Mouse (Mus musculus) lung, embryonic 14.5 days (tissue): ENCODE data around the gene Eno1. TPM values are rescaled to one million over a fixed set of nuclear protein-coding genes. Genes with fewer than 3 reads are reported as not detected.
"Not testable (repeated sequence)": the region's sequence is repeated elsewhere in the genome, so short reads cannot be mapped to it uniquely, and the experiment has no call there.

ENCODE experiments used
- ATAC-seq: fragments of 200-750 bp; cut with Nextera tagmentation; 2 replicates; pipeline ENCODE4 v1.8.0; 2017; ENCODE audit warnings: mild to moderate bottlenecking, moderate TSS enrichment, moderate library complexity; ENCODE audit not compliant: insufficient read depth
- DNase-seq: peaks from one replicate; pipeline ENCODE4 v3.0.0-alpha.2; 2015
- H3K27ac ChIP-seq: fragments of 300-500 bp; sonication (generic); 2 replicates; pipeline ENCODE4 v1.5.1; 2014; ENCODE audit warnings: low read depth, mild to moderate bottlenecking, moderate library complexity
- H3K27me3 ChIP-seq: fragments of 300-500 bp; sonication (generic); 2 replicates; pipeline ENCODE4 v1.6.1; 2014; ENCODE audit warnings: low read length, control low read depth; ENCODE audit not compliant: insufficient read depth
- H3K36me3 ChIP-seq: fragments of 300-500 bp; sonication (generic); 2 replicates; pipeline ENCODE4 v1.6.1; 2014; ENCODE audit warnings: control low read depth; ENCODE audit not compliant: insufficient read depth
- H3K4me1 ChIP-seq: fragments of 300-500 bp; sonication (generic); 2 replicates; pipeline ENCODE4 v1.6.1; 2014; ENCODE audit warnings: antibody characterized with exemption, control low read depth; ENCODE audit not compliant: insufficient read depth
- H3K4me2 ChIP-seq: fragments of 300-500 bp; sonication (generic); 2 replicates; pipeline ENCODE4 v1.6.1; 2014; ENCODE audit warnings: mild to moderate bottlenecking
- H3K4me3 ChIP-seq: fragments of 300-500 bp; sonication (generic); 2 replicates; pipeline ENCODE4 v1.5.1; 2014; ENCODE audit warnings: low read depth, low read length
- H3K9ac ChIP-seq: fragments of 300-500 bp; sonication (generic); 2 replicates; pipeline ENCODE4 v1.6.1; 2014
- H3K9me3 ChIP-seq: fragments of 300-500 bp; sonication (generic); 2 replicates; pipeline ENCODE4 v1.6.1; 2016; ENCODE audit warnings: low read depth, low read length, control low read depth
- CTCF ChIP-seq: IDR thresholded peaks from 2 replicates; pipeline ENCODE4 v1.5.1; 2016; ENCODE audit warnings: antibody characterized with exemption, low read depth
- WGBS: fragments of 180-500 bp; shearing (Covaris S2); extraction: QIAGEN DNeasy Blood & Tissue Kit; methylation state at CpG from one replicate; pipeline ENCODE4 v1.1.7; 2014; 5-methylcytosine and 5-hydroxymethylcytosine counted together
- polyA plus RNA-seq: library from polyadenylated mRNA; unstranded; fragments of >200 nt; fragmentation: Nextera tagmentation; extraction: Ambion mirVana; gene quantifications from 2 replicates; pipeline ENCODE4 v1.2.1, GENCODE M21; 2014

Eno1 gene
- polyA plus RNA-seq, 1 experiment from 2014 or later, result 1,952 TPM

DNA sequence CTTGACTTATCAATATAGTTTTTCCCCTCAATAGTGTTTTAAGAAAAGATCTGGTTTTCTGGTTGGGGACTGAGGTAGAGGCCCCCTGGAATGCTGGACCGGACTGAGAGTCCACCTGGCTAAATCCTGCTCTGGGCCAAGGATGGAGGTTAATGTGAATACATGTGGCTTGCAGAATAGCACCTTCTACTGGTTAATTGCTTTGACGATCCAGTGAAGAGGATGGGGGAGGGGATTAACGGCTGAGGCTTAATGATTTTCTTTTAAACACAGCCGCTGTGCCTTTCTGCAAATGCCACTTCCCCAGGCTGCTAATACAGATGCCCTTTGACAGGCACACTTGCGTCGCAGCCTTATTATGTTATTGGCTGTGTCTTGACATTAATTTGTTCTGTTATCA, 47.5 kb downstream of the Eno1 start:
- H3K36me3 ChIP-seq, result no peaks in the 10 kb centered on the region
- no peak overlapping the region for H3K4me3 ChIP-seq
- no peaks in the 10 kb centered on the region for H3K27me3 ChIP-seq
- no peak overlapping the region for H3K9ac ChIP-seq
- H3K4me2 ChIP-seq, result peak overlapping the region; percentile 79
- DNase-seq, result peak; percentile 58
- no peaks in the 10 kb centered on the region for H3K9me3 ChIP-seq
- 0 out of 2 replicates have a peak, but pooled peaks cover 6% of the 10 kb centered on the region for H3K4me1 ChIP-seq
- no peak overlapping the region for H3K27ac ChIP-seq
- ATAC-seq, result no peak
- WGBS, result 13% methylated on average over 6 of the region's 6 CpGs
- TF ChIP-seq CTCF, result peak; percentile 35; the same call in 1 of the 2 replicates

DNA sequence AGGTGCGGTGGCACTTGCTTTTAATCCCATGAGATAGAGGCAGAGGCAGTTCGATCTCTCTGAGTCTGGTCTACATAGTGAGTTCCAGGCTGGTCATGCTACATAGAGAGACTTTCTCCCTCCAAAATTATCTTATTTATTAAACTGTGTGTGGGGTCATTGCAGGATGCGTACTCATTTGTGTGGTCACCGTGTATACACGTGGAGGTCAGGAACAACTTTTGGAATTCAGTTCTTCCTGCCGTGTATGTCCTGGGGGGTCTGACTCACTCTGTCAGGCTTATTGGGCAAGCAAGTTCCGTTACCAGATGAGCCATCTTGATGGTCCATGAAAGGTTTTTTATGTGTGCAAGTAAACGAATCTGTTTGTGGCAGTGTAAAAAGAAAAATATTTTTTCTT, 50.5 kb downstream of the Eno1 start:
- Histone ChIP-seq H3K4me3 (no peak overlapping the region), H3K36me3 (0 out of 2 replicates have a peak, but pooled peaks cover 4% of the 10 kb centered on the region), H3K27ac (no peak overlapping the region), H3K4me2 (no peak overlapping the region), H3K27me3 (no peaks in the 10 kb centered on the region), H3K9ac (no peak overlapping the region), H3K9me3 (no peaks in the 10 kb centered on the region), H3K4me1 (0 out of 2 replicates have a peak, but pooled peaks cover 3% of the 10 kb centered on the region)
- TF ChIP-seq CTCF, result no peak
- WGBS, result 81% methylated on average over 8 of the region's 8 CpGs
- DNase-seq, result no peak
- no peak for ATAC-seq

DNA sequence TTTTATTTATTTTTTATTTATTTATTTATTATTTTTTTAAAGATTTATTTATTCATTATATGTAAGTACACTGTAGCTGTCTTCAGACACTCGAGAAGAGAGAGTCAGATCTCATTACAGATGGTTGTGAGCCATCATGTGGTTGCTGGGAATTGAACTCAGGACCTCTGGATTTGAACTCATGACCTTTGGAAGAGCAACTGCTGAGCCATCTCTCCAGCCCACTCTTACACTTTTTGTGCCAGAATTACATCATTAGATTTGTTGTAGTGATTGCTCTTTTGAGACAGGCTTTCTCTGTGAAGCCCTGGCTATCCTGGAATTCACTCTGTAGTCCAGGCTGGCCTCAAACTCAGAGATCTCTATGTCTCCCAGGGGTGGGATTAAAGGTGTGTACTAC, 50.9 kb downstream of the Eno1 start:
- H3K27ac ChIP-seq, H3K4me3 ChIP-seq, ATAC-seq, H3K9ac ChIP-seq, H3K9me3 ChIP-seq, H3K27me3 ChIP-seq, DNase-seq, H3K36me3 ChIP-seq, H3K4me1 ChIP-seq, H3K4me2 ChIP-seq: not testable (repeated sequence)
- WGBS, result 68% methylated on average over 1 of the region's 1 CpGs

DNA sequence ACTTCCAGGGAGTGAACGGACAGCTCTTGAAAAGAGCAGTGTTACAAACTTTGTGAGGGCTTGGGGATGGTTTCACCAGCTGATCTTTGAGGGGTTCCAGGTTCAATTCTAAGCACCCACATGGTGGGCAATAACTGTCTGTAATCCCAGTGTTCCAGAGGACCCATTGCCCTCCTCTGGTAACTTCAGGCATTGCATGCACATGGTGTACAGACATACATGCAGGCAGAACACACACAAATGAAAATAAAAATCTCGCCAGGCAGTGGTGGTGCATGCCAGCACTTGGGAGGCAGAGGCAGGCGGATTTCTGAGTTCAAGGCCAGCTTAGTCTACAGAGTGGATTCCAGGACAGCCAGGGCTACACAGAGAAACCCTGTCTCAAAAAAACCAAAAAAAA, 55.4 kb downstream of the Eno1 start:
- peak; percentile 37; the same call in 1 of the 2 replicates for TF ChIP-seq CTCF
- H3K36me3 ChIP-seq, result 0 out of 2 replicates have a peak, but pooled peaks cover 4% of the 10 kb centered on the region
- 97% methylated on average over 3 of the region's 3 CpGs for WGBS
- H3K27ac ChIP-seq, result no peak overlapping the region
- H3K9ac ChIP-seq, result no peak overlapping the region
- DNase-seq (no peak), ATAC-seq (no peak)
- H3K4me2 ChIP-seq, result no peak overlapping the region
- H3K4me1 ChIP-seq, result no peaks in the 10 kb centered on the region
- H3K27me3 ChIP-seq, result no peaks in the 10 kb centered on the region
- H3K9me3 ChIP-seq, result no peaks in the 10 kb centered on the region
- no peak overlapping the region for H3K4me3 ChIP-seq

DNA sequence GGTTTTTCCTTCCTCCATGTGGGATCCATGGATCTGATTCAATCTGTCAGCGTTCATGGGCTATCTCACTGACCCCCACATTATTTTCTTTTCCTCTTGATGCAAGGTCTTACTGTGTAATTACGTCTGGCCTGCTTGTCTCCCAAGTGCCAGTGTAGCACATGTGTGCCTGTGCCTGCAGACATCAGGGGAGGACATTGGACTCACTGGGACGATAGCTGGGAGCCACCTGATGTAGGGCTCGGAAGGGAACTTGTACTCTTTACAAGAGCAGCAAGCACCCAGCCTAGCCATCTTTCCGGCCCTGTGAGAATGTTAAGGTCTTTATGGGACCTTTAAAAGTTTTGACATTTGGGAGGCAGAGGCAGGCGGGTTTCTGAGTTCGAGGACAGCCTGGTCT, 58.3 kb downstream of the Eno1 start:
- H3K36me3 ChIP-seq, result 0 out of 2 replicates have a peak, but pooled peaks cover 4% of the 10 kb centered on the region
- no peak overlapping the region for H3K9ac ChIP-seq
- ATAC-seq (no peak), DNase-seq (no peak)
- H3K4me3 ChIP-seq, result no peak overlapping the region
- no peak overlapping the region for H3K27ac ChIP-seq
- WGBS, result 93% methylated on average over 7 of the region's 7 CpGs
- no peaks in the 10 kb centered on the region for H3K4me1 ChIP-seq
- H3K4me2 ChIP-seq, result no peak overlapping the region
- no peaks in the 10 kb centered on the region for H3K27me3 ChIP-seq
- no peaks in the 10 kb centered on the region for H3K9me3 ChIP-seq
- no peak for TF ChIP-seq CTCF

DNA sequence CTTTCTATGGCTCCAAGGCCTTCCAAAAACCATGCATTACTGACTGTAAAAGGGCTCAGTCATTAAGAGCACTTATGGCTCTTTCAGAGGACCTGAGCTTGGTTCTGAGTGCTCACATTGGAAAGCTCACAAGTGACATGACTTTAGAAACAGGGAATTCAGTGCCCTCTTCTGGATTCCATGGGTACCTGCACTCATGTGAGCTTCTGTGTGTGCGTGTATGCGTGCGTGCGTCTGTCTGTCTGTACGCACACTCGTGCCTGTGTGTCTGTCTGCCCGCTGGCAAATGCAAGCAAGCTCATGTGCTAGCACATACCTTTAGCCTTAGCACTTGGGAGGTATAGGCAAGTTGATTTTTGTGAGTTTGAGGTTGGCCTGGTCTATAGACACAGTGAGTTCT, 59.4 kb downstream of the Eno1 start:
- no peak overlapping the region for H3K9ac ChIP-seq
- no peaks in the 10 kb centered on the region for H3K4me1 ChIP-seq
- no peaks in the 10 kb centered on the region for H3K27me3 ChIP-seq
- H3K27ac ChIP-seq, result no peak overlapping the region
- no peak overlapping the region for H3K4me2 ChIP-seq
- ATAC-seq (no peak), DNase-seq (no peak)
- no peaks in the 10 kb centered on the region for H3K9me3 ChIP-seq
- no peak overlapping the region for H3K4me3 ChIP-seq
- H3K36me3 ChIP-seq, result 0 out of 2 replicates have a peak, but pooled peaks cover 4% of the 10 kb centered on the region
- WGBS, result 94% methylated on average over 7 of the region's 7 CpGs
- peak; percentile 25; the same call in 1 of the 2 replicates for TF ChIP-seq CTCF

Other genes starting within 250 kb of the Eno1 start
- gene H6pd, start 227.7 kb upstream of the Eno1 start, polyA plus RNA-seq, result 20.4 and 22.0 TPM in 2 replicates
- 1.4 and 1.5 TPM in 2 replicates for gene Gpr157, start 149.4 kb upstream of the Eno1 start, polyA plus RNA-seq
- gene Slc2a5, start 117.4 kb upstream of the Eno1 start, polyA plus RNA-seq, result 0.60 and 0.70 TPM in 2 replicates
- not detected in 2 replicates for gene Slc2a7, start 87.7 kb upstream of the Eno1 start, polyA plus RNA-seq
- gene Car6, start 35.4 kb upstream of the Eno1 start, polyA plus RNA-seq, result not detected in 2 replicates
- gene Rere, start 44.9 kb downstream of the Eno1 start, polyA plus RNA-seq, result 41.1 and 41.5 TPM in 2 replicates